Mouse (Mus musculus): ENCODE results near the gene Plekhg1.
A peak's percentile ranks its signal among the peaks of the same experiment; 100 is the strongest.

DNA sequence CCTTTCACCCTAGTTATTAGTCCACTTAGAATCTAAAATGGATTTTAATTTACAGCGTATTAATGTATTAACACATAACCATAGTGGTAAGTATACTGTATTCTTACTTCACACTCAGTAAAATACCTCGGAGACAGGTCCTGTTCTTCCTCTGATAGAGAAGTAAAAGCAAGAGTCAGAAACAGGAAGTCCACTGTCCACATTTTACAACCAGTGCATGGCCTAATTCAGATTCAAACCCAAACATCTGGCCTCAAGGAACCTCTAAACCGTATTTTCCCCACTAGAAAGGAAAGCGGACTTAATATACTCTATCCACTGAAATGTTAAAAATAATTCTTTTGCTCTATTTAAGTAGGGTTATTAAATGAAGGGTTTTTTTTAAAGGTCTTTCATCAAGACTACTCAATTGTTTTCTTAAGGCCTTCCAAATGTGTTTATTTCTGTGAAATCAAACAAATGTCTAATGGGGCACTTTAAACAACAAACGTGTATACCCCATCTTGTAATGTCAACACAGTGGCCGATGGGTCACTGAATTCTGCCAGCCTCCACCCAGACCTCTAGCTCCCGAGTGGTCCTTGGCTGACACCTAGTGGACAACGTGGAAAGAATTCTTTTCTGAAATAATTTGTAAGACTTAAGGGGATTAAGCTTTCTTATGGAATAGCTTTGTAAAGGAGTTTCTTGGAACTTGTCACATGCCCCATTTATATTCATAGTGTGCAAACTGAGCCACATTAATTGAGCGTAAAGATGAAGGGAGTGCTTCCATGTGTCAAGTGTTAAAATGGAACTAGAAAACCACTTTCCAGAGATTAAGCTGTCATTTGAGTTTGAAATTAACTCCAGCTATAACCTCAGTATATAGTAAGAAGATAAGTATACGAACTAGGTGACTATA lies 203.6 kb downstream of the Plekhg1 start:
- TF ChIP-seq EP300 (optimal IDR thresholded peaks at IDR 0.05) (no peak), CTCF (IDR thresholded peaks at IDR 0.05; ENCODE audit: low read depth) (peak; percentile 97)
